Mouse (Mus musculus): ENCODE measurements around the gene Bsg.
"Not testable (repeated sequence)": the region's sequence is repeated elsewhere in the genome, so short reads cannot be mapped to it uniquely, and the experiment has no call there.

Bsg gene

DNA sequence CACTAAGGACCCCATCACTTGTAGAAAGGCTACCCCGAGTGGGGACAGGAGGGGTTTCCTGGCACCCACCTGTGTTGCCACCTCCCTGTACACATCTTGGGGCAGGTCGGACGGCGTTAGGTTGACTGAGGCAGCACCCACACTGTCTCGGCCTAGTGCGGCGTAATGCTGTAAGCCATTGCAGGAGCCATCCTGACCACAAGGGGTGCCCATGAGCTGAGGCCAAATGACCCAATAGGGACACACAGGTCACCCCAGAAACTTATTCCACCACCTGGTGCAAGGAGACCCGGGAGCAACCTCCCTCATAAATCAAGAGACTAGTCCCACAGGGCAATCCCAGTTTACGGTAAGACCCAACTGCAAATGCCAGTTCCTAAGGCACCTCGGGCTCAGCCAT lies 34.0 kb downstream of the Bsg start:
- no peak for DNase-seq

DNA sequence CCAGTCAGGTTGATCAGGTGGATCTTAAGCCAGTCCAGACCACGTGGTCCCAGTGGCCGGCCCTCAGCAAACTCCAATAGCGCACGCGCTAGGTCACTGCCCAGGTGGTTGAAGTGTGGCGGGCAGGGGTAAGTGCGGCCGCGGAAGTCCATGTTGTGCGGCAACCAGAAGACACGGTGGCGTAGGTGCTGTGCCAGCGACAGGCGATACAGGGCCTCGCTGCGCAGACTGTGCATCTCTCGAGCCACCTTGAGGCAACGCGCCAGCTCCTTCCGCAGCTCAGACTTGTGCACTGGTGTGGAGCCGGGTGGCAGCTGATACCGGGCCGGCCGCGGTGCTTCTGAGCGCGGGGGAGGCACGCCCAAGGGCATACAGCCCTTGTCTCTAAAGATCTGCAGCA lies 34.9 kb downstream of the Bsg start:
- DNase-seq: no peak

DNA sequence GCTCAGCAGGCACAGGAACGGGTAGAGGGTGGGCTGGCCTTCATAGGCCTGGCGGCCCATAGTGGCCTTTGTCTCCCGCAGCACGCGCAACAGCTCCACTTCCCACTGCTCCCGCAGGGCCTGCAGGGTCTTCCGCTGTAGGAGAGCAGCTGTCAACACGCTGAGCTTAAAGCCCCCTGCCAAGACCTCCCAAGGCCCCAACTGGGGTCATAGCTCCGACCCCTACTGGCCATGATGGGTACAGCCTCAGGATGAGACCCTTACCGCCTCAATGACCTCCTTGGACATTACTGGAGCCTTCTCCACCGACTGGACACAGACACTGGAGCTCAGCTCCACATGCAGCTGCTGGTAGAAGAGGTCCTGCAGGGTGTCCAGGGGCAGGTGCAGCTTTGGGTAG lies 36.6 kb downstream of the Bsg start:
- DNase-seq: no peak

DNA sequence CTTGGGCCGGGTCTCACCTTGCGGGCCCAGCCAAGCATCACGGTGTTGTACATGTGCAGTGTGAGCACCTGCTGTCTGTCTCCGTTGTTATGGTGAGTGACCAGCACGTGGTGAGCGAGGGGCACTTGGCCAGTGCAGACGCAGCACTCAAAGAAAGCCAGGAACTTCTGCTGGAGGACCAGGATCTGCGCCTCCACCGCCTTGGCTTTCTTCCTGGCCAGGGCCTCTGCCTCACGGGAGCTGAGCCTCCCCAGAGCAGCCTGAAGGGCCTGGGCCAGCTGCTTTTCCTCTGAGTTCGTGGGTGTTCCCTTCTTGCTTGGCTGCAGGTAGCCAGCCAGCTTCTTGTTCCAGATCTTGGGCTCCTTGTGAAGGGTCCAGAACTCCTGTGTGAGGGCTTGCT lies 38.9 kb downstream of the Bsg start:
- DNase-seq: no peak

DNA sequence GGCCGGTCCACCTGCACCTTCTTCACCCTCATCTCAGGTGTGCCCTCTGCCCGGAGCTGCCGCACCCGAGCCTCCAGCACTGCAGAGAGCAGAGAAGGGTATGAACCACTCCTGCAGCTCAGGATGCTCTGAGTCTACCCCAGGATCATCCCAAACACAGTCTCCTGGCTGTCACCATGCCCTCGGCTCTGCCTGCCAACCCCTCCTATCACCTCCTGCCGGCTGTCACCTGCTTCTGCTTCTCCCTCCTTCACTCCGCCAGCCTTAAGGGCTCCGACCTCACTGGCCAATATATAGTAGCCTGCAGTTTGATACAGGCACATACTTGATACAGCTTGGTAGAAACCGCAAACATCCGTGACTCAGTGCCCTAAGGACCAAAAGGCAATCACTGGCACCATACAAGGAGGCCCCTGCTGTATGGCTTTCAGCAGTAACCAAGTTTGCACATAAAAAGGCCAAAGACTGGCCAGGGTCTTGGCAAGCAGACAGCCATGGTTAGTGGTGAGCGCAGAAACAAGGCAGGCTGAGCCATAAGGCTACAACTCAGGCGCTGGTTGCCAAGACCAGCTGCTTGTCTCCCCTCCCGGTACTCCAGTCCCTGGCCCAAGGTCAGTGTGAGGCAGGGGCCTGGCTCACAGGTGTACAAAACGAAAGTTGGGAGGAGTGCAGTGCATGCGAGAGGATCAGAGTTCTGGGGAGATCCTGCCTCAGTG lies 39.5 kb downstream of the Bsg start:
- DNase-seq: no peak

DNA sequence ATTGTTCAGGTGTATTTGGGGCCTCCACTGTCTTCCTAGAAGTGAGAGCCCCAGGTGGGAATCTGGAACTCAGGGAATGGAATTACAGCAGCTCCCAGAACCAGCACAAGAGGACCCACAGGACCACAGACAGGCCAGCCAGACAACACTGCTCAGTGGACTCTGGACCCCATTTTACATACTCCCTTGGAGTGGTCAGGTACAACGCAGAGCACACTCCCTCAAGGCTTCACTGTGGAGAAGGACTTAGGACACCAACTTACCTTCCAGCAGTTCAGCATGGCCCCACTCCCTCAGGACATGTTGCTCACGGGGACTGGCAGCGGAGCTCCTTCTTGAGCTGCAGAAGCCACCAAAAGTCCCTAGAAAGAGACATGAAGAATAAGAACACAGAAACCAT lies 41.1 kb downstream of the Bsg start:
- DNase-seq: no peak

DNA sequence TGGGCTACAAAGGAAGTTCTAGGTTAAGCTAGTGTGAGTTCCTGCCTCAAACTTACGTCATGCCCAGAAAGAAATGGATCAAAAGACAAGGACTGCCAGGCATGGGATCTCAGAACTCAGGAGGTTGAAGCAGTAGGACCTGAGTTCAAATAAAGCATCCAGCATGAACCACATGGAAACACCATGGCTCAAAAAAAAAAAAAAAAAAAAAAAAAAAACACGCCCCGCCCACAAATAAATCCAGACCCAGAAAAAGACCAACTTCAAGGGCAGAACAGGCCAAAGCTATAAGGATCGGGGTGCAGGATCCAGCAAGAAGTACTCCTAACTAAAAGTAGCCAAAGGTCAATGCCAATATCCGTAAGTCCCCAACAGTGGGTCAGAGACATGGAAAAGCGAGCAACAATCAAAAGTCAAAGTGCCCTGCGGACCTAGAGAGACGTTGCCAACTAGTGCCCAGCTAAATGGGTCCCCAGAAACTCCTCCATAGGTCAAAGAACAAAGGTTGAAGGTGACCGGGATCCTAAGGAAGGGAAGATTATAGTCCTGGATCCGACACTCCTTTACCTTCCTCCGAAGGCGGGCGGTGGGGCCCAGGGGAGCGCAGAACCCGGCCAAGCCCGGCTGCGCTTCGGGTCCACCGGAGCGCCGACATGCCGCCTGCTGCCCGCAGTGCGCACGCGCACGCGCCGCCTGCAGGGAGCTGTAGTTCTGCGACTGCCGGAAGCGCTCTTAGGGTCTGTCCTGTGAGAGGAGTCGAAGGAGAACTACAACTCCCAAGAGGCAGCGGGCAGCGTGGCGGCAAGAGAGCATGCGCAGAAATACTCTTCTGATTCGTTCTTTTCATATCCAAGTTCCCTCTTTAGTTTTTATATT lies 41.8 kb downstream of the Bsg start, which contains the start of gene Polrmt:
TSS of gene Polrmt (minus strand) at position 684 of the 876 bp plus-strand sequence.
- DNase-seq: peak; percentile 98

DNA sequence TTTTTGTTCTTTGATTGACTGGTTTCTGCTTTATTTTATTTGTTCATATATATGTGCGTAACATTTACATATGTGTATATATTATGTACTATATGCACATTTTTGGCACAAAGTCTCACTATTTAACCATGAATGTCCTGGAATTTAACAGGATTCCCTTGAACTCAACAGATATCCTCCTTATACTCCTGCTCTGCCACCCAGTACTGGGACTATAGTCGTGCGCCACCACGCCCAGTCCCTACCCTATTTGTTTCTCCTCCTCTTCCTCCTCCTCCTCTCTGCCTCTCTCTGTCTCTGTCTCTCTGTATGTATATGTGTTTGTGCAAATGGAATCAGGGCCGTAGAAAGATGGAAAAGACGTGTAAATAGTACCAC lies 42.5 kb downstream of the Bsg start:
- DNase-seq: no peak

DNA sequence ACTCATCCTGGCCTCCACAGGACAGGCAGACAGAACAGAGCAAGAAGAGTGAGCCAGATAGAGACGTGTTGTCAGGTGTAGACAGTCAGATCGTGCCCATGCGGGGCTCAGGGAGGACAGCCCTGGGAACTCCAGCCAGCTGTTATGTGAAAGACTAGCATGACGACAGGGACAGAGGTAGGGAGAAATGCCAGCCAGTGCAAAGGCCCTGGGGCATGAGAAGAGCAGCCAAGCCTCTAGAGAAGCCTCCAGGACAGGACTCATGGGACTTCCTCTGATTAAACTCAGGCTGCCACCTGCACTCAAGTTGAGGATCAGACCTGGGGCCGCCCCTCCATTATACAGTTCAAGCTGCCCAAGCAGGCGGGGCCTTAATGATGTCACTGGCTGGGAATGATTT lies 44.2 kb downstream of the Bsg start:
- DNase-seq: no peak

DNA sequence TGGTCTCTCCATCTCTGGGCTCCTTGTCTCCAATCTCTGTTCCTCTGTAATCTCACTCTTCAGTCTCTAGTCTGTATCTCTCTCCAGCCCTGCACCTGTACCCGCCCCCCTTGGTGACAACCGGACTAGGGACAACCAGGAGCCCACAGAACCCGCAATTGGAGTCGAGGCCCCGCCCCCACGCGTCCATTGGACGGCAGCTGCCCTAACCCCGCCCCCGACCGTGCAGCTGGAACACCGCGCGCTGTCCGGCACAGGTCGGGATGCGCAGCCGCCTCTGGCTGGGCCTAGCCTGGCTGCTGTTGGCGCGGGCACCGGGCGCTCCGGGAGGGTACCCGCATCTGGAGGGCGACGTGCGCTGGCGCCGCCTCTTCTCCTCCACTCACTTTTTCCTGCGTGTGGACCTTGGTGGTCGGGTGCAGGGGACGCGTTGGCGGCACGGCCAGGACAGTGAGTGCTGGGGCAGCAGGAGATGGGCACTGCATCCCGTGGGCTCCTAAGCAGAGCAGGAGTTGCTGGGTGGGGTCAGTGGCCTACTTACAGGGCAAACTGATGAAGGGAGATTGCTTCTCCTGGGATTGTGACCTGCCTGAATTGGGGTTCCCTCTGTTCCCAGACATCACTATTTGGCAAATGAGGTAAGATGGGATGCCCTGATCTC lies 50.7 kb downstream of the Bsg start, which contains the start of gene Fgf22:
TSS of gene Fgf22 (plus strand) at position 221 of the 661 bp plus-strand sequence.
- DNase-seq: peak; percentile 79

DNA sequence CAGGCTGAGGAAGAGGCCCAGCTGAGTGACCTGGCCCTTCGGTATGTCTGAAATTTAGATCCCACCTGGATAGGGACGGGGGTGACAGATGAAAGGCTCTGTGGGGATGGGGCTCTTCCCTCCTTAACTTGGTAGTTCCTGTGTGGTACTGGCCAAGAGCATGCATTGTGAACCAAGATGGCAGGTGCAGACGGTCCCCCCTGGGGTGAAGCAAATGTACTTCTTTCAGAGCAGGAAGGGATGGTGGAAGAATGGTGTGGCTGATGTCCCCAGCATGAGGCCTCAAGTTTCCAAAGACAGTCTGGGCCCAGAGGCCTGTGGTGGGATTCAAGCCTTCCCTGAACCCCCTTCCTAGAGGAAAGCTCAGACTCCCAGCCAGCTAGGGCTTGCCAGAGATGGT lies 51.6 kb downstream of the Bsg start:
- no peak for DNase-seq

DNA sequence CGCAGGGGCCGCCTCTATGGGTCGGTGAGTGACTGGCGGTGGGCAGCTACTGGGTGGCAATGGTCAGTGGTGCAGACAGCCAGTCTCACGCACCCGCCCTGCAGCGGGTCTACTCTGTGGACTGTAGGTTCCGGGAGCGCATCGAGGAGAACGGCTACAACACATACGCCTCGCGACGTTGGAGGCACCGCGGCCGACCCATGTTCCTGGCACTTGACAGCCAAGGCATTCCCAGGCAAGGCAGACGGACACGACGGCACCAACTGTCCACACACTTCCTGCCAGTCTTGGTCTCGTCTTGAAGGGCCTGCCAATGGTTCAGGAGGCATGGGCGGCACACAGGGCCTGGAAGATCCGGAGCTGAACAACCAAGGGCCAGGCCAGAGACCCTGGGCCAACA lies 52.4 kb downstream of the Bsg start:
- no peak for DNase-seq

DNA sequence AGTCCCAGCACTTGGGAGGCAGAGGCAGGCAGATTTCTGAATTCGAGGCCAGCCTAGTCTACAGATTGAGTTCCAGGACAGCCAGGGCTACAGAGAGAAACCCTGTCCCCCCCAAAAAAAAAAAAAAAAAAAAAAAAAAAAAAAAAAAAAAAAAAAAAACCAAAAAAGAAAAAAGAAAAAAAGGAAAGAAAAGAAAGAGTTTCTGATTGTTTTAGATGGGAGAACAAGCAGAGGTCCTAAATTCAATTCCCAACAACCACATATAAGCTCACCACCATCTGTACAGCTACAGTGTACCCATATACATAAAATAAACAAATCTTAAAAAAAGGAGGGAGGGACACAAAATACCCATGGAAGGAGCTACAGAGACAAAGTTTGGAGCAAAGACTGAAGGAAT lies 55.4 kb downstream of the Bsg start:
- not testable (repeated sequence) for DNase-seq

DNA sequence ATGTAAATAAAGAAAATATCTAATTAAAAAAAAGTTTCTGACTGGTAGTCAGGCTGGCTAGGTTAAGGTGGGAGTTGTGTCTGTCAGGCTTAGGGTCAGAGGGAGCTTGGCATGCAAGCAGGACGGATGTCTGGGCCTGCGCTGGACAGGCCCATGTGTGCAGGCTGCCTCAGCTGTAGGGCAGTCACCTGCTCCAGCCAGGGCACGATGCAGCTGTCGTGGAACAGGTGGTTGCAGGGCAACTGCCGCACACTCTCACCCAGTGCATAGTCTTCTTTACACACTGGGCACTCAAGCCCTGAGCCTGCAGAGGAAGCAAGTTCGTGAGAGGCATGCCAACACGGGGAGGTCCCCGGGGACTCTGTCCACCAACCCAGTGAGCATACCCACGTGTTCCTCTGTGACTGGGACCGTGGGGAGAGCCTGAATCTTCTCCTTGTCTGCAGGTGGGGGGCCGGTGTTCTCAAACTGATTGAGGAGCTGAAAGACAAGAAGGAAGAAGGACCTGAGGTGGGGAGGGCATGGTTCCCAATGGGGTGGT lies 56.4 kb downstream of the Bsg start:
- DNase-seq: no peak
